Mouse (Mus musculus) naive thymus-derived CD4-positive, alpha-beta T cell, adult 2 months (primary cell): ENCODE data around the gene Tnfrsf8.
A peak's percentile ranks its signal among the peaks of the same experiment; 100 is the strongest.
"Not testable (repeated sequence)": the region's sequence is repeated elsewhere in the genome, so short reads cannot be mapped to it uniquely, and the experiment has no call there.

Experiments used
- DNase-seq: peaks from one replicate; pipeline ENCODE4 v3.0.0-alpha.2; 2011; ENCODE audit warnings: low read depth

Tnfrsf8 gene

DNA sequence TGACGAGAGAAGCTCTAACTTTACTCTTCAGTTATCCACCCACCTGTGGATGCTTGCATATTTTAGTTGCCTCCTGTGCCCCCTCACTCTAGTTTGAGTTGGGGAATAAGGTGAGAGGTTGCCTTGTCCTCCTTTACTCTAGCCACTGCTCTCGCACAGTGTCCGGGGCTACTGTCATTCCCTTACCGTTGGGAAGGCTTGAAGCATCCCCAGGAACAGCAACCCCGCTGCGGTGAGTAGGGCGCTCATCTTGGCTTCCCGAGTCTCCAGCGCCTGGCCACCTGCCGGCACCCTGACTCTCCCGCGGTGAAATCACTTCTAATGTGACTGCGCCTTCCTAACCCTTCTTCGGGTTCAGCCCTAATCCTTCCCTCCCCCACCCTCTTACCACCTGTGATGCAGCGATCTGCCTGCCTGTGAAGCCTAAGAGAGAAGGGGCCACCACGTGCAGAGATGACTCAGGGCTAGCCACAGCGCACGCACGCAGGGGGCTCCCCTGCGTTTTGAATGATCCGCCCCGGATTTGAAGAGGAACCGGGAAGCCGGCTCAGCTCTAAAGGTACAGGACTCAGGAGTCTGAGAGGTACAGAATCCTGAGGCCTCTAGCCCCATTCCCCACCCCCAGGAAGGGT is at the start of gene Tnfrsf8:
TSS of gene Tnfrsf8 (minus strand) at position 329 of the 632 bp plus-strand sequence.
- DNase-seq = peak; percentile 45

DNA sequence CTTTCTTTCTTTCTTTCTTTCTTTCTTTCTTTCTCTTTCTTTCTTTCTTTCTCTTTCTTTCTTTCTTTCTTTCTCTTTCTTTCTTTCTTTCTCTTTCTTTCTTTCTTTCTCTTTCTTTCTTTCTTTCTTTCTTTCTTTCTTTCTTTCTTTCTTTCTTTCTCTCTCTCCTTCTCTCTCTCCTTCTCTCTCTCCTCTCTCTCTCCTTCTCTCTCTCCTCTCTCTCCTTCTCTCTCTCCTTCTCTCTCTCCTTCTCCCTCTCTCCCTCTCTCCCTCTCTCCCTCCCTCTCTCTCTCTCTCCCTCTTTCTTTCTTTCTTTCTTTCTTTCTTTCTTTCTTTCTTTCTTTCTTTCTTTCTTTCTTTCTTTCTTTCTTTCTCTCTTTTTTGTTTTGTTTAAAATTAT is 46.7 kb upstream of the Tnfrsf8 start:
- DNase-seq = not testable (repeated sequence)

DNA sequence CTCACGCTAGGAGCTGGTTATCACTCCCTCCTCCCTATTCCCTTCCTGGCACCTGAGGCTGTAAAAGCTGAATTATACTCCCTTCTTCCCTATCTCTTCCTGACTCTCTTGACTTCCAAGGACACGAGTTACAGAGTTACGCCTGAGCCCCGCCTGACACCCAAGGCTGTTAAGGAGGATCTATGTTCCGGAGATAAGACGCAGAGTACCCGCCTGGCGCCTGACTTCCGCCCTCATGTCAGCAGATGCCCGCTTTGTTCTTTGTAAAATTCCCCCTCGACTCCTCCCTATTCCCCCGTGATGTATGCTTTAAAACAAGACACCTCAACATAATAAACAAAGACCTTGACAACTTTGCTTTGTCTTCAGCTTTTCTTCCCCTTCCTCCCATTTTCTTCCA is 46.1 kb upstream of the Tnfrsf8 start:
- peak; percentile 83 for DNase-seq

DNA sequence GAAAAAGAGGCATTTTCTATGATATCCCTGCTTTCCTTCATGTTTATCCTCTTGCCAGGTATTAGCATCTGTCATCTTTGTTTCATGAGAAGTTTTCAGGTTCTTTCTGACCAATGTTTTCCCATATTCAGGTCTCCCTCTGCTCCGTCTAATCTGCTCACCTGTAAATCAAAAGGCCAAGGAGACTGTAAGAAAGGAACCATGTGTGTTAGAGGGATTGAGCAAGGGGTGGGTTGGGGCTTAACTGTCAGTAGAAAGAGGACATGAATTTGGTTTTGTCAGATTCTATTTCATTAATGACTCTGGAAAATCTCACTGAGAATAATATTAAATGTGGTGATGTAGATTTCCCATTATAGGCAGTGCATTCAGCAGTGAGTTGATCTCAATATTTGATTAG is 45.6 kb upstream of the Tnfrsf8 start:
- no peak for DNase-seq

DNA sequence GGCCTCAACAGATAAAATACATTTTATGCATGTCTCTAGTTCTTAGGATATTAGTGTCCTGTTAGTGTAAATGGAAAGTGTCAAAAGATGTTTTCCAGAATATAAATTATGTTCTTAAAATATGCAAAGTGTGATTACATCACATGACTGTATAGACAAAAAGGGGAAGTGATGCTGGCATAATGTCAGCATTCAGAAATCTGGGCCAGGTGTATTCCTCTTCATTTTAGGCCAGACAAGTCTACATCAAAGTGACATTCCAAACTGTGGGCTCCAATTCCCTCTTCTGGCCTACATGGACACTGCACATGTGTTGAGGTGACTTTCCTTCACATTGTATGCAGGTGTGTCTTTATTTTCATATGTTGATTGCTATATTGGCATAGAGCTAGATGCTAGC is 41.3 kb upstream of the Tnfrsf8 start:
- no peak for DNase-seq

DNA sequence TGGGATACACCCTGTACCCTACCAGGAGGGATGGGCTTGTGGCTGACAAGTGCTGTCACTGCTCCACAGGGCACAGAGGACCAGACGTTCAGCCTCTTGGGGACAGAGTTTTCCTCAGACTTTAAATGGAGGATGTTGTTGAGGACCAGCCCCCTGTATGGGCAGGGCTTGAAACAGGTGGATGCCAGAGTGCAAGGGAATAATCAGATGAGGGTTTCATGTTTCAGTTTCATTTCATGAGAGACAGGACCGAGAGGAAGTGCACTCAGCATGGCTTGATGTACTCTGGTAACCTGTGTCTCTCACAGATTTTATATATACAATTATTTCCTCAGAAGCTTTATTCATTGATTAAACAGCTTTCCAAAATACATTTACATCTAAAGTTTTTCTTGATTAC is 38.9 kb upstream of the Tnfrsf8 start:
- peak; percentile 69 for DNase-seq

DNA sequence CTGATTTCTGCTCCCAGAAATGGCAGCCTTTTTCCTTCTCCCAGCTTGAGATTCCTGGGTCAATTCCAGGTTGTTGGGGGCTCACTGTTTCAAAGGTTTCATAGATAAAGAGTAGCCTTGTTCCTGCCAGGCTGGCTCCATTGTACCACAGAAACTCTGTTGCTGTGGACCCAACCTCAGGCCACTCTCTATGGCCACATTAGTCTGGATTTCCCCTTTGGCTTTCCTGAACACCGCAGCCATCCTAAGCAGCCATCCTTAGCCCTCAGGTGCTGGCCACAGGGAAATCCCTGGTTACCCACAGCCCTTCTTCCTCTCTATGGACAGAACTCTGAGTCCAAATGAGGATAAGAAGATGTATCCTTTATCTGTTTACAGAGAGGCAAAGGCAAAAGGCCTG is 30.0 kb upstream of the Tnfrsf8 start:
- no peak for DNase-seq

DNA sequence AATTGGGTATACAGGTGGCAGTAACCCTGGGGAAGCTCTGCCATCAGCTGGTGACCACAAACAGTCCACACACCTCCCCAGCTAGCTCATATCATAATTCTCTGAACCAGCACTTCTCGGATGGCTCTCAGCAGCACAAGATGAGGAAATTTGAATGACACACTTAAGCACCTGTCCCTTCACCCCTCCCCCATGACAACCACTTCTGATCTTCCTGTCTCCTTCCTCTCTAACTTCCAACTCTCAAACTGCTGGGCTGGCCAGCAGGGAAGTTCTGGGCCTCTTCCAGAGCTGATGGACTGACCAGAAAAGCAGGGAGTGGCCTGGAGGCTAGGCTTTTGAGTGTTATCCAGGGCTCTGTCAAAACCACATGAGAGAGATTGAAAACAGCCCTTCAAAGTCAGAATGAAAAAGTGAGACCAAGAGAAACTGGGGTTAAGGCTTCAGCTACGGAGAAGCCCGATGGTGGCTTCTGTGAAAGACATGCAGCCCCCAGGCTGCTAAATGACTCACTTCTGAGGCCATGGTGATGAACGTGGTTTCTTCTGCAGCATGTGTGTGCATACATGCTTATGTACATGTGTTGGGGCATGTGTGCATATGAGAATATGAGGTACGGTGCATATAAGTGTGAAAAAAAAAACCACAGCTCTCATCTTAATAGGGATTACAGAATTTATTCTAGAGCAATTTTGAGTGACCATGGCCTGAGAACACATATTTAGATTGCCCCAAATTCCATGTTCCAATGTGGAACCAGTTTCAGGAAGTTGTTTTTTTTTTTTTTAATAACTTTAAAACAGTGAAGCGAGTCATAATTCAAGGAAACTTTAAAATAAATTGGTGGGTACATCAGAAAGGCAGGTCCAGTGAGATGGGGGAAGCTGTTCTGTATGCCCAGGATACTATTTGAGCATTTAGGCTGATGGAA is 27.2 kb upstream of the Tnfrsf8 start:
- DNase-seq = peak; percentile 44

DNA sequence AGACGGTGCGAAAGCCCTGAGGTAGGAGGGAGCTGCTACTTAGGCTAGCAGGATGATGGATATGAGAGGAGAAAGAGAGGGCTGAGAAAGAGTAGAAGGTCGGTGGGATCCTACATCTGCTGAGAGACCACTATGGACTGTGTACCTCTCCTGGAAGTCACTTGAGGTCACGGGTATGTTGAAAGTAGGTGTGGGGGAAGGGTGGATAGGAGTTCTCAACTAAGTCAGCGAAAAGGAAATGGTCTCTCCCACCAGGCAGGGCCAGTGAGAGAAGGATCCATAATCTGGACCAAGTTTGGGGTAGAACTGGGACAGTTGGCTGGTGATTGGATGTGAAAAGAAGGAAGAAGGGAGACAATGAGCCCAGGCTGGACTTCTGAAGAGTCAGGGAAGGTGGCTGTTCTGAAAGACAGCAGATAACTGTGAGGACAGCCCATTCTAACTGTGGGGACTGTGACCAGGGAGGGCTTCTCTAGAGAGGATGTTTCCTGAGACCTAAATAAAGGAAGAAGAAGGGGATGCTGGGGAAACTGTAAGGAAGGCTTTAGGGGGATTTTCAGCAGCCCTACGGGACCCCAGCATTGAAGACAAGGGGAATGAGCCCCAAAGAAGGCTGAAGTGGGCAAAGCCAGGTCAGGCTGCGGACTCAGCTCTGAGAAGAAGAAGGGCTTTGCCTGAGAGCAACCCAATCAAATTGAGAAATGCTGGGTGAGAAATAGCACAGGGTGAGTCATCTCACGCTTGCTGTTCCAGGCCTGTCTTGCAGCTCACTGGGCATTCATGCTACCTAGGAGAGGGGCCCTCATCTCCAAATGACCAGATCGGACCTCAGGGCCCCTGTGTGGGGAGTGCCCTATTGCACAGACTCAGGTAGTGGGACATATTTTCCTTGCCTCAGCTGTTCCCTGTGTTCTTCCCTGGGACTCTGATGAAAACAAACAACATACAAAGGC is 23.2 kb upstream of the Tnfrsf8 start:
- DNase-seq = no peak

DNA sequence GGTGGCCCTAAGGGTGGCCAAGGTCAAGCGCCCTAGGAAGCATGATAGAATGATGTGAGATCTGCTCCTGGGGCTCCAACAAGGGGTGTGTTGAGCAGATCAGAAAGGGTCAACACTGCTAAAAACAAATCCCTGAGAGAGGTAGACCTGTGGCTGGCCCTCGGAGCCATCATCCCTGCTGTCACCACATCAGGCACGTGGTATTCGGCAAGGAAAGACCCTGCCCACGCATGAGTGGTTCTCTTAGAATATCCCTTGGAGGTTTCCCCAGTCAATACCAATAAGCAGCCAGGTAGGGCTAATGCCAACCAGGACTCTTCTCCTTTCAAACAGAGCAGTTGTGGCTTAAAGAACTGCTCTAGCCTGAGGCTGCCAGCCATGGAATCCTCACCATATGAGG is 21.6 kb upstream of the Tnfrsf8 start:
- DNase-seq = no peak

DNA sequence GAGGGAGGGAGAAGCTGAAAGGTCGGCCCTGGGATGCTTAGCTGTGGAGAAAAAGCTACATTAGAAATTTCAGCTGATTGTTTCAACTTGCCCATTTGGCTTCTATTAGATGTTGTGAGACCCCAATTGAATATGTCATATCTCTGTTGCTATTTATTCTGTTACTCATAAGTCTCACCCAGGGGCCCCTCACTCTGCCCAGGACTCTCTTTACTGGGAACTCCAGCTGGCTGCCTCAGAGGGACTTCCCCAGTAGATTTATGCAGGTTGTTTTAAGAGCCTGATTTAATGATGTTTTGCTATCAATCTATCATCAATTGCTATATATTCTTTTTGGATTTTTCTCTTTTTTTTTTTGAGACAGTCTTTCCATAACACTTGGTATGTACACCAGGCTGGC is 21.1 kb upstream of the Tnfrsf8 start:
- DNase-seq = no peak

DNA sequence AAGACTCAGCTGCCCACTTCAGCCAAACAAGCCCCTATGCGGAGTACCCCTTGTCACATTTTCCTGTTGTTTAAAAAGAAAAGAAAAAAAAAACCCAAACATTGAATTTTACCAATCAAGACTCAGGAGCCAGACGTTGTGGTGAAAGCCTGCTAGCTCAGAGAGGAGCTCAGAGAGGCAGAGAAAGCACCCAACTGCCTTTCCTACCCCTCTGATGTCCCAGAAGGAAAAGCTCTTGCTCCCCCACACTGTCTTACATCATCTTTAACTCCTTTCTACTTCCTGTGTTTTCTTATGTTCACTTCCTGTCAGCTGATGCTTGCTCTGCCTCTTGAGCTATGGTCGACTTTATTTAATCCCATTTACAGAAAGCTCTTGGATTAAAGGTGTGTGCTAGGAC is 8.7 kb upstream of the Tnfrsf8 start:
- DNase-seq = no peak

DNA sequence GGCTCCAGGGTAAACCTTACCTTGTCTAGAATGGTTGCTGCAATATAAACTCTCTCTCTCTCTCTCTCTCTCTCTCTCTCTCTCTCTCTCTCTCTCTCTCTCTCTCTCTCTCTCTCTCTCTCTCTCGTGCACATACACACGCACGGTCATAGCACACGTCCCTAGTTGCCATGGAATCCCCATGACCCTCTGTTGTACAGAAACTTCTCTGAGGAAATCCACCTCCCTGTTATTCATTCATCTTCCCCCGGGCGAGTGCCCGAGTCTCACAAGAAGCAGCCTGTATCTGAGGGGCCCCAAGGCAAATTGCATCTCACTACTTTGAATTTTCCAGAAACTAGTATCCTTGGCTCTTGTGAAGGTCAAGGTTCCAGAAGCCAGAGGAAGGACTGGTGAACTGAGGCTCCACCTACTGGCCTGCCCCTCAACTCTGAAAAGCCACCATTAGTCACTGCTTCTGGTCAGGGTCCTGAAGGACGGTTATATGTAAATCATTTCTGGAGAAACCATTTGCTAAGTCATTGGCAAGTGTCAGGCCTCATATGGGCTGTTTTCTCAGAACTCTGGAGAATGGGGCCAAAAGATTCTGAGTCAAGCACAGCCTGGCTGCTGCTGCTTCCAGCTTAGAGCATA is 8.1 kb upstream of the Tnfrsf8 start:
- no peak for DNase-seq

DNA sequence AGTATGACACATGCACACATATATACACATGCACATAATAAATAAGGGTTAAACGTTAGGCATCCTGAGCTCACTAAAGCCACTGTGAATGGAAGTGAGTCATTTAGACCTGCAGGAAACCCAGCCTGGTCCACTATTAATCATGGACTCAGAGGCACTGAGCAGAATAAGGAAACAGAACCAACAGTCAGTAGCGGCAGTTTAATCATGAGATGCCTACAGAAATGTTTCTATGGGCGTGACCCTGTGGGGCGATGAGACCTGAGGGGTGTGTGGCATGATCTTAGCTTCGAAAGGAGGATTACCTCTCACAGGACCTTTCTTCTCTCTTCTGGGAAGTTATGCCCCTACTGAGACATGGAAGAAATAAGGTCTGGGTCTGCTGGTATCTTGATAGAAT is 7.2 kb upstream of the Tnfrsf8 start:
- no peak for DNase-seq

DNA sequence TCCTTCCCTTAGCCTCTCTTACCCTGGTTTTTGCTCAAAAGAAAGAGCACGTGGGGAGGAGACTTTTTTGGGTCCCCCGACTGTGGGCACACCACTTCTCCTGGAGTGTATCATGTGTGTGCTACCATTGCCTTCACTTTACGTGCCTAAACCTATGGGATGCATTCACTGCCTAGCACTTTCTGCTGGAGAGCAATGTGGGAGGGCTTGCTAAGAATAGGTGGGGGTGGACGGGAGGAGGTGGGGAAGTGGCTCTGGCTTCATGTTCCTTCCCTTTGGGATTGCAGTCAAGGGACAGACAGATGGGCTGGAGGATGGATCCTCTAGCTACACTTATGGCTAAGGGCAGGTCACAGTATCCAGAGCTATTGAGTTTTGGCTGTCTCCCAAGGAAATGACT is 5.7 kb upstream of the Tnfrsf8 start:
- DNase-seq = no peak

DNA sequence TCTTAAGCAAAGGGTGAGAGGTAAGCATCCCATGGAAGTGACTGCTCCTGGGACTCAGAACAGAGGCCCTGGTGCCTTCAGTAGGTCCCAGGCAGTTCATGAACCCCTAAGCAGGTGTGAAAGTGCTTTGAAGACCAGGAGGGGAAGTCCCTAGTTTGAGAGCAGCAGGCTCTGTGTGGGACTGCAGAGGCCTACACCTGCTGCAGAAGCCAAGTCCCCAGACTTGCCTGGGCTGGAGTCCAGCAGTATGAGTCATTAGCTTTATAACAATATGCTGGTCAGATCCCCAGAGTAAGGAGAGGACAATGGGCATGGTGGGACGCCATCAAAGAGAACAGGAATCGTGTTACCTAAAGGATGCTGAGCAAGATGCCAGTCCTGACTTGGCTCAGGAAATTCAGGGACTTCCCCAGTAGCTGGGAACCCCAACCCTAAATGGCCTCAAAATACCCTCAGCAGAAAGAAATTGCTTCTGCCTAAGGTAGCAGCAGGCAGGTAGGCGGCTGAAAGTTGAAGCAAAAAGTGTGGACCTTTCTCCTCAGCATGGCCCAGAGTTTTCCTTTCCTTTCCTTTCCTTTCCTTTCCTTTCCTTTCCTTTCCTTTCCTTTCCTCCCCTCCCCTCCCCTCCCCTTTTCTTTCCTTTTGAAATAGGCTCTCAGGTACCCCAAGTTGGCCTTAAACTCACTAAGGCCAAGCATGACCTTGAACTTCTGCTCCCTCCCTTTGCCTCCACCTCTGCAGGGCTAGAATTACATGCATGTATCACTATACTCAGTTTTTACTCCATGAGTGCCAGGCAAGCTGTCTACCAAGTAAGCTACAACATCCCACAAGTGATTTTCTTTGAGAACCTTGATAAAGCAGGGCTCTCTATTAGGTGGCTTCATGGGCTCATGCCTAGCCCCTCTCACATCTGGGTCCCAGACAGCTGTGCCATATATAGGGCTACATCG is 4.6 kb upstream of the Tnfrsf8 start:
- DNase-seq = peak; percentile 50

DNA sequence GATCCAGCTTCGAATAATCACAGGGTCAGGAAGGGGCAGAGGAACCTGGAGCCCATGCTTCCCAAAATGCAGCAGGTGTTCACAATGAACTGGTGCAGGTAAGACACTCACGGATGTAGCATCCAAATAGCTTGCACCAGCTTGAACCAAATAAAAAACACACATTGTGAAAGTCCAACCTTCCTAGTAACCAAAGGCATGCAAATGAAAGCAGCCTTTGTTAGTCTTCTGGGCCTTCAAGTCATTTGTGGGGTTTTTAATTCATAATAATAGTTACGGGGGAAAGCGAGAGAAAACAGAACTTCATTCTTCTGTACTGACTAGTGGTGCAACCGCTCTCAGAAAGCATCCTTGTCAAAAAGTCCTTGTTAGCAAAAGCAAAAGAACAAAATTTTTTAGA is 1.7 kb upstream of the Tnfrsf8 start:
- no peak for DNase-seq

DNA sequence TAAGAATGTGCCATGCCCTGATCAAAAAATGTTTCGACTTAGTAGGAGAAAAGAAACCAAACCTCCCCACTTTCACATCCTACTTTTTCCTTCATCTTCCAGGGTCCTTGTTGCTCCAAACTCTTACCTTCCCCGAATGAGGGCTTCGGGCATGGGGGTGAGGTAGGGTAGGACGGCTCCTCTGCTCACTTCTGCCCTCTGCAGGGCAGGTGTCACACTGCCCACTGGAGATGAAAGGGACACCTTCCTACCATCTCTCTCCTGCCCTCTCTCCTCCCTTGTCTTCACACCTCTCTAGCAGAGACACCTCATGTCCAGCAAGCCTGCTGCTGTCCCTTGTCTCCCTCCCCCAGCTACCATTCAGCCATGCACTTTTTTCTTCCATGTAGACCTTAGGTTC is 998 bp downstream of the Tnfrsf8 start:
- peak; percentile 29 for DNase-seq

DNA sequence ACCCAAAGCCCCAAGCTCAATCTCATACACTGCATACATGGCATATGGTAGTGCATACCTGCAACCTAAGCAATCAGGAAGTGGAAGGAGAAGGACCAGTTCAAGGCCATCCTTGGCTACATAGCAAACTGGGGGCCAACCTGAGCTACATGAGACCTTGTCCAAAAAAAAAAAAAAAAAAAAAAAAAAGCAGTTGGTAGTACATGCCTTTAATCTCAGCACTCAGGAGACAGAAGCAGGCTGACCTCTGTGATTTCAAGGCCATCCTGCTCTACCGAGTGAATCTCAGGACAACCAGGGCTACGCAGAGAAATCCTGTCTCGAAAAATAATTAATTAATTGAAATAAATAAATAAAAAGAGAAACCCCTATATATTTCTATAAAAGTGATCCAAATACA is 1.7 kb downstream of the Tnfrsf8 start:
- DNase-seq = no peak

DNA sequence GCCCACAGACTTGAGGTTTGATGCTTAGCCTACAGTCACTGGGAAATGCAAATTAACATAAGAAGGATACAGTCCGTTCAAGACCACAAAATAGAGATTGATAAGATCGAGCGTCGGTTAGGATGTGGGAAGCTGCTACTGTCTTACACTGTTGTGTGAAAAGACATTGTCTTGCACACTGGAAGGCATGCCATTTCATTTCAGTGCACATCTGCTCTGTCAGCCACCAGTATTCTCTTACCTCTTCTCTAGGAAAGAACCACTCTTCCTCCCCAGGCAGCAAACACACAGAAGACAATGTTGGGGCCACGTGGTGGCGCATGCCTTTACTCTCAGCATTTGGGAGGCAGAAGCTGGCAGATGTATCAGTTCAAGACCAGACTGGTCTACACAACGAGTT is 2.4 kb downstream of the Tnfrsf8 start:
- DNase-seq = peak; percentile 28

DNA sequence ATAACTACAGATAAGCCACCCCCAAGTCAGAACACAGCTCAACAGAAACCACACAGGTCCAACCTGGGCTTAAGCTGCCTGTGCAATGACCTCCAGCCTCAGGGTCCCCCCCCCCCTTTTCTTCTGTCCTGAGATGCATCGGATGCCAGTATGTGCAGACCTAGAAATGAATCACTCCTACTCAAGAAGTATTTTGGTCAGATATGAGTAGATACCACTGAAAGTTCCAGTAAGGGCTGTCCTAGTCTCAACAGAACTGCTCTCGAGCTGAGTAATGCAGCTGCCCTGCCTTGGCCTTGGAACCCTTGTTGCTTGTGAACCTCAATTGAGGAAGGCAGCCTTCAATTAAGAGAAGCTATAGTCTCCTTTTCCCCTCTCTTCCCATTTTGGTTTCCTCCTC is 4.1 kb downstream of the Tnfrsf8 start:
- no peak for DNase-seq
